20 mouse cellular contexts compared by ENCODE assay signal in the genomic region with DNA sequence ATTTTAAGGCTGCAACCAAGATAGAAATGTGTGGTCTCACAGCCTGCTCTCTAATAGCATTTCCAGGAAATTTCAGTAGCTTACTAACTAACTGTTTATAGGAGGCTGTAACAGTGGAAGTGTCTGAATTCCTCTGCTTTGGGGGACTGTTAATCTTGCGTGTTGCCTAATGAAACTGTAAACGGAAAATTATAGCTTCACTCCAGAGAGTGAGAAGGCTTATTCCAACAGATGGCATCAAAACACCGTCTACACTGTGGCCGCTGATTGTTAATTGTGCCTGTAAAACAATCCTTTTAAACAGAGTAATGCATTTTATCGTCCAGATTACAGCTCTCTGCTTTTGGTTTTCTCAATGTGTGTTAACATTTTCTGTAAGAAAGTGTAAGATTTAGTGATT.
DNase-seq lines count a peak whose midpoint lies in the region; ATAC-seq and TF ChIP-seq lines count a peak whose summit lies in the region.
"Had no signal": no experiment of that assay in that cellular context is flagged by ENCODE, and none has a peak within 500 bp of the region (broad histone marks: within the 10 kb centered on the region; RNA-seq: fewer than 3 reads in every experiment).

No protein-coding gene starts in this region.

- no peak for TF ChIP-seq EP300 in stomach, postnatal 0 days (optimal IDR thresholded peaks at IDR 0.05)

- H3K9ac ChIP-seq in hindbrain, embryonic 16.5 days (ENCODE audit: low read depth, low read length): no peak overlapping the region
- H3K9ac ChIP-seq in midbrain, embryonic 15.5 days: no peak overlapping the region
- no peak overlapping the region for H3K9ac ChIP-seq in midbrain, embryonic 13.5 days (replicated peaks)
- no peak overlapping the region for H3K9ac ChIP-seq in stomach, postnatal 0 days (ENCODE audit: low read length)
- H3K9ac ChIP-seq: embryonic facial prominence, embryonic 13.5 days; heart, embryonic 13.5 days; limb, embryonic 15.5 days had no signal

- H3K4me3 ChIP-seq in hindbrain, embryonic 16.5 days (ENCODE audit: low read length): no peak overlapping the region
- no peak overlapping the region for H3K4me3 ChIP-seq in hindbrain, embryonic 10.5 days
- no peak overlapping the region for H3K4me3 ChIP-seq in midbrain, embryonic 15.5 days
- H3K4me3 ChIP-seq in midbrain, embryonic 13.5 days (replicated peaks): no peak overlapping the region
- no peak overlapping the region for H3K4me3 ChIP-seq in cortical plate, adult 2 months (ENCODE audit: insufficient read depth, low read length)
- no peak overlapping the region for H3K4me3 ChIP-seq in stomach, postnatal 0 days (ENCODE audit: low read depth, low read length)
- H3K4me3 ChIP-seq: embryonic facial prominence, embryonic 13.5 days; heart, embryonic 13.5 days; limb, embryonic 15.5 days had no signal

- H3K4me1 ChIP-seq in hindbrain, embryonic 16.5 days (ENCODE audit: control insufficient read depth, insufficient read depth, low read depth, low read length): no peaks in the 10 kb centered on the region
- H3K4me1 ChIP-seq in hindbrain, embryonic 10.5 days (replicated peaks): no peaks in the 10 kb centered on the region
- H3K4me1 ChIP-seq in midbrain, embryonic 15.5 days: no peaks in the 10 kb centered on the region
- H3K4me1 ChIP-seq in midbrain, embryonic 13.5 days (replicated peaks): no peaks in the 10 kb centered on the region
- no peaks in the 10 kb centered on the region for H3K4me1 ChIP-seq in cortical plate, adult 2 months (ENCODE audit: control insufficient read depth, insufficient read depth, low read length)
- no peaks in the 10 kb centered on the region for H3K4me1 ChIP-seq in stomach, postnatal 0 days (replicated peaks; ENCODE audit: control insufficient read depth, insufficient read depth)
- H3K4me1 ChIP-seq: embryonic facial prominence, embryonic 13.5 days; heart, embryonic 13.5 days; limb, embryonic 15.5 days had no signal

- 54% methylated on average over 5 of the region's 5 CpGs for WGBS in hindbrain, embryonic 16.5 days
- 84% methylated on average over 5 of the region's 5 CpGs for WGBS in hindbrain, embryonic 10.5 days
- WGBS in midbrain, embryonic 15.5 days: 58% methylated on average over 5 of the region's 5 CpGs
- 66% methylated on average over 5 of the region's 5 CpGs for WGBS in midbrain, embryonic 13.5 days
- 57% methylated on average over 5 of the region's 5 CpGs for WGBS in stomach, postnatal 0 days

- H3K36me3 ChIP-seq in hindbrain, embryonic 16.5 days (ENCODE audit: control insufficient read depth, insufficient read depth, low read length): no peaks in the 10 kb centered on the region
- no peaks in the 10 kb centered on the region for H3K36me3 ChIP-seq in hindbrain, embryonic 10.5 days
- no peaks in the 10 kb centered on the region for H3K36me3 ChIP-seq in midbrain, embryonic 15.5 days (replicated peaks)
- no peaks in the 10 kb centered on the region for H3K36me3 ChIP-seq in midbrain, embryonic 13.5 days
- H3K36me3 ChIP-seq in stomach, postnatal 0 days (ENCODE audit: control insufficient read depth, insufficient read depth, low read length): no peaks in the 10 kb centered on the region
- H3K36me3 ChIP-seq: embryonic facial prominence, embryonic 13.5 days; G1E; heart, embryonic 13.5 days; limb, embryonic 15.5 days had no signal

- no peak overlapping the region for H3K4me2 ChIP-seq in hindbrain, embryonic 16.5 days (ENCODE audit: low read length)
- H3K4me2 ChIP-seq in midbrain, embryonic 15.5 days: no peak overlapping the region
- no peak overlapping the region for H3K4me2 ChIP-seq in midbrain, embryonic 13.5 days (replicated peaks)
- H3K4me2 ChIP-seq in stomach, postnatal 0 days (replicated peaks; ENCODE audit: low read depth): no peak overlapping the region
- H3K4me2 ChIP-seq: embryonic facial prominence, embryonic 13.5 days; heart, embryonic 13.5 days; limb, embryonic 15.5 days had no signal

- TF ChIP-seq POLR2A in cortical plate, adult 2 months (IDR thresholded peaks at IDR 0.05; ENCODE audit: extremely low read depth, insufficient read depth, low read length): no peak

- H3K27me3 ChIP-seq in hindbrain, embryonic 16.5 days (replicated peaks; ENCODE audit: control insufficient read depth, insufficient read depth, low read length): no peaks in the 10 kb centered on the region
- H3K27me3 ChIP-seq in hindbrain, embryonic 10.5 days (ENCODE audit: insufficient read depth, poor library complexity, severe bottlenecking): no peaks in the 10 kb centered on the region
- H3K27me3 ChIP-seq in midbrain, embryonic 15.5 days (replicated peaks): no peaks in the 10 kb centered on the region
- H3K27me3 ChIP-seq in midbrain, embryonic 13.5 days: 0 out of 2 replicates have a peak, but pooled peaks cover 3% of the 10 kb centered on the region
- H3K27me3 ChIP-seq in stomach, postnatal 0 days (ENCODE audit: control insufficient read depth, insufficient read depth, low read length): no peaks in the 10 kb centered on the region
- H3K27me3 ChIP-seq: embryonic facial prominence, embryonic 13.5 days; heart, embryonic 13.5 days had no signal

- no peaks in the 10 kb centered on the region for H3K9me3 ChIP-seq in hindbrain, embryonic 16.5 days (ENCODE audit: control insufficient read depth, low read length)
- no peaks in the 10 kb centered on the region for H3K9me3 ChIP-seq in hindbrain, embryonic 10.5 days
- no peaks in the 10 kb centered on the region for H3K9me3 ChIP-seq in midbrain, embryonic 15.5 days
- no peaks in the 10 kb centered on the region for H3K9me3 ChIP-seq in midbrain, embryonic 13.5 days
- H3K9me3 ChIP-seq in stomach, postnatal 0 days (ENCODE audit: control insufficient read depth, low read length): no peaks in the 10 kb centered on the region
- H3K9me3 ChIP-seq: embryonic facial prominence, embryonic 13.5 days; G1E; heart, embryonic 13.5 days; limb, embryonic 15.5 days had no signal

- peak; percentile 63; the same call in 1 of the 2 replicates for ATAC-seq in hindbrain, embryonic 16.5 days
- 0 out of 2 replicates have a peak, but pooled peaks have one; percentile 50 for ATAC-seq in midbrain, embryonic 15.5 days (replicated peaks)
- ATAC-seq in midbrain, embryonic 13.5 days: no peak
- no peak for ATAC-seq in stomach, postnatal 0 days (ENCODE audit: low FRiP score, low TSS enrichment)
- ATAC-seq: CD4-positive, CD25-positive, alpha-beta regulatory T cell, adult 4 months had no signal

- DNase-seq in hindbrain, embryonic 10.5 days (ENCODE audit: low spot score): no peak
- no peak for DNase-seq in urinary bladder, postnatal 4 days (ENCODE audit: low spot score in 2 of 2)
- no peak for DNase-seq in stomach, postnatal 0 days (ENCODE audit: low spot score)
- DNase-seq: adrenal gland, adult 2 months; cerebellum, adult 11-12 months; heart, adult 11 months; heart, postnatal 36 days; kidney, adult 11 months; kidney, postnatal 14 days; lung, postnatal 10 days; retina, postnatal 1 day had no signal

- H3K27ac ChIP-seq in hindbrain, embryonic 16.5 days (ENCODE audit: low read depth, low read length): no peak overlapping the region
- H3K27ac ChIP-seq in hindbrain, embryonic 10.5 days: no peak overlapping the region
- H3K27ac ChIP-seq in midbrain, embryonic 15.5 days: no peak overlapping the region
- H3K27ac ChIP-seq in midbrain, embryonic 13.5 days: no peak overlapping the region
- no peak overlapping the region for H3K27ac ChIP-seq in cortical plate, adult 2 months (ENCODE audit: insufficient read depth, low read length)
- H3K27ac ChIP-seq in stomach, postnatal 0 days (replicated peaks): no peak overlapping the region
- H3K27ac ChIP-seq: embryonic facial prominence, embryonic 13.5 days; heart, embryonic 13.5 days; limb, embryonic 15.5 days had no signal

- peak; percentile 19; the same call in 1 of the 2 replicates for TF ChIP-seq CTCF in cortical plate, adult 2 months (IDR thresholded peaks at IDR 0.05; ENCODE audit: extremely low read depth, insufficient read depth, low read length)
- TF ChIP-seq CTCF in stomach, postnatal 0 days (IDR thresholded peaks at IDR 0.05; ENCODE audit: low read depth): no peak

Comparison
In these comparisons a context has a peak if more than half of its experiments do, and no peak if none do; other contexts are left out.
1. ATAC-seq: peak in hindbrain, embryonic 16.5 days (single experiment) and midbrain, embryonic 15.5 days (single experiment); none in midbrain, embryonic 13.5 days (single experiment) and stomach, postnatal 0 days (single experiment).